Mouse (Mus musculus) heart, postnatal 0 days (tissue): ENCODE data around the gene Cdc73. TPM values are rescaled to one million over a fixed set of nuclear protein-coding genes. Genes with fewer than 3 reads are reported as not detected.
A peak's percentile ranks its signal among the peaks of the same experiment; 100 is the strongest.

ENCODE experiments used
- ATAC-seq: fragments of 200-750 bp; cut with Nextera tagmentation; 2 replicates; pipeline ENCODE4 v1.8.0; 2017; ENCODE audit warnings: low read depth, moderate number of reproducible peaks, moderate library complexity; ENCODE audit not compliant: insufficient read depth
- DNase-seq: peaks from one replicate; pipeline ENCODE4 v3.0.0-alpha.2; 2016; ENCODE audit warnings: low spot score
- H3K27ac ChIP-seq: fragments of 300-500 bp; sonication (generic); 2 replicates; pipeline ENCODE4 v1.5.1; 2014; ENCODE audit warnings: low read depth, mild to moderate bottlenecking
- H3K27me3 ChIP-seq: fragments of 300-500 bp; sonication (generic); 2 replicates; pipeline ENCODE4 v1.6.1; 2014; ENCODE audit warnings: low read length, mixed read lengths; ENCODE audit not compliant: control insufficient read depth, insufficient read depth
- H3K36me3 ChIP-seq: fragments of 300-500 bp; sonication (generic); replicated peaks from 2 replicates; pipeline ENCODE4 v1.6.1; 2014; ENCODE audit warnings: low read length, mixed read lengths; ENCODE audit not compliant: control insufficient read depth, insufficient read depth
- H3K4me1 ChIP-seq: fragments of 300-500 bp; sonication (generic); 2 replicates; pipeline ENCODE4 v1.6.1; 2014; ENCODE audit warnings: antibody characterized with exemption; ENCODE audit not compliant: control insufficient read depth, insufficient read depth
- H3K4me2 ChIP-seq: fragments of 300-500 bp; sonication (generic); 2 replicates; pipeline ENCODE4 v1.6.1; 2014; ENCODE audit warnings: low read depth, mild to moderate bottlenecking, low read length, moderate library complexity
- H3K4me3 ChIP-seq: fragments of 300-500 bp; sonication (generic); 2 replicates; pipeline ENCODE4 v1.5.1; 2014; ENCODE audit warnings: low read depth, low read length
- H3K9ac ChIP-seq: fragments of 300-500 bp; sonication (generic); replicated peaks from 2 replicates; pipeline ENCODE4 v1.6.1; 2014; ENCODE audit warnings: low read depth, low read length, mixed read lengths
- H3K9me3 ChIP-seq: fragments of 300-500 bp; sonication (generic); replicated peaks from 2 replicates; pipeline ENCODE4 v1.6.1; 2016; ENCODE audit warnings: low read length; ENCODE audit not compliant: control insufficient read depth
- CTCF ChIP-seq: IDR thresholded peaks from 2 replicates; pipeline ENCODE4 v1.5.1; 2016; ENCODE audit warnings: antibody characterized with exemption, control low read depth, low read depth
- EP300 ChIP-seq: IDR thresholded peaks from 2 replicates; pipeline ENCODE4 v1.6.1; 2016; ENCODE audit warnings: antibody characterized with exemption, low read depth
- WGBS: fragments of 180-500 bp; shearing (Covaris S2); extraction: QIAGEN DNeasy Blood & Tissue Kit; methylation state at CpG from one replicate; pipeline ENCODE4 v1.1.7; 2014; 5-methylcytosine and 5-hydroxymethylcytosine counted together
- polyA plus RNA-seq: library from polyadenylated mRNA; unstranded; fragments of >200 nt; fragmentation: Nextera tagmentation; extraction: Ambion mirVana; gene quantifications from 2 replicates; pipeline ENCODE4 v1.2.1, GENCODE M21; 2015
- total RNA-seq: library from RNA; depleted of rRNA; stranded (reverse); fragments of >200 nt; gene quantifications from 2 replicates; pipeline ENCODE4 v1.2.3, GENCODE M21; 2014; ENCODE audit warnings: low replicate concordance

Gene Cdc73
- total and polyA plus RNA-seq, 2 experiments from 2014 or later = 4.3 to 10.7 TPM

DNA sequence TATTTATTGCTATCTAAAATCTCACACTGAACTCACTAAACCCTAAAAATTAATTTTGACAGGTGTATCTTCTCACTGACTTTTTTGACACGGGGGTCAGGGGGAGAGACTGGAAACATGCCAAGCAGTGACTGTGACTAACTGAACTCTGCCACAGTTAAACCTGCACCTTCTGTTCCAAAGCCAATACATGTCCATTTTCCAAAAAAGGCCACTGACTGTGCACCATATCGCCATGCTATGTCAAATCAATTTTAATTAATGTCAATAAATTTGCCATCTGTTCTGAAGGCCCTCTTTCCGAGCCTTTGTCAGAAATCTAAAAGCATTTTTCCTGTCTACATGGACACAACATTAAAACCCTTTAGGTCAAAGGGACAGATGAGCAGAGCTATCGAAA lies 57.3 kb downstream of the Cdc73 start:
- ATAC-seq (no peak), DNase-seq (no peak)
- H3K4me2 ChIP-seq = no peak overlapping the region
- H3K36me3 ChIP-seq = peaks cover 6% of the 10 kb centered on the region; the same call in 1 of the 2 replicates
- 71% methylated on average over 4 of the region's 4 CpGs for WGBS
- H3K9ac ChIP-seq = no peak overlapping the region
- TF ChIP-seq CTCF = no peak
- TF ChIP-seq EP300 = no peak
- H3K9me3 ChIP-seq = no peaks in the 10 kb centered on the region
- H3K4me1 ChIP-seq = no peaks in the 10 kb centered on the region
- no peak overlapping the region for H3K27ac ChIP-seq
- no peak overlapping the region for H3K4me3 ChIP-seq
- no peaks in the 10 kb centered on the region for H3K27me3 ChIP-seq

DNA sequence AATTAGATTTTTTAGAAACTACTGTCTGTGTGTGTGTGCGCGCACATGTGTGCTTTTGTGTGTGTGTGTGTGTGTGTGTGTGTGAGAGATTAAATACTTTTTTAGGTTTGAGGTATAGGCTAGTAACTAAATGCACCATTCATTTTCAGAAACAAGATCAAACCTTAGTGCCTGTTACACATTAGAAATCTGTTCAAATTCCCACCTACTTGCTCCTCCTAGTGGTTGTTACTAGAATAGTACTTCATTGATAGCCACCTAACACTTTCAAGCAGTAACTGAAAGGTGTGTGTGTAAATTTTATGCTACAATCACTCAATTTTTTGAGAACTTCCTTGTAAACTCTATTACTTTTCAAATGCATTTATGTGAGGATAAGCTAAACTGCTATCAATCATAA lies 58.5 kb downstream of the Cdc73 start:
- H3K4me3 ChIP-seq = no peak overlapping the region
- ATAC-seq = no peak
- H3K9me3 ChIP-seq = no peaks in the 10 kb centered on the region

DNA sequence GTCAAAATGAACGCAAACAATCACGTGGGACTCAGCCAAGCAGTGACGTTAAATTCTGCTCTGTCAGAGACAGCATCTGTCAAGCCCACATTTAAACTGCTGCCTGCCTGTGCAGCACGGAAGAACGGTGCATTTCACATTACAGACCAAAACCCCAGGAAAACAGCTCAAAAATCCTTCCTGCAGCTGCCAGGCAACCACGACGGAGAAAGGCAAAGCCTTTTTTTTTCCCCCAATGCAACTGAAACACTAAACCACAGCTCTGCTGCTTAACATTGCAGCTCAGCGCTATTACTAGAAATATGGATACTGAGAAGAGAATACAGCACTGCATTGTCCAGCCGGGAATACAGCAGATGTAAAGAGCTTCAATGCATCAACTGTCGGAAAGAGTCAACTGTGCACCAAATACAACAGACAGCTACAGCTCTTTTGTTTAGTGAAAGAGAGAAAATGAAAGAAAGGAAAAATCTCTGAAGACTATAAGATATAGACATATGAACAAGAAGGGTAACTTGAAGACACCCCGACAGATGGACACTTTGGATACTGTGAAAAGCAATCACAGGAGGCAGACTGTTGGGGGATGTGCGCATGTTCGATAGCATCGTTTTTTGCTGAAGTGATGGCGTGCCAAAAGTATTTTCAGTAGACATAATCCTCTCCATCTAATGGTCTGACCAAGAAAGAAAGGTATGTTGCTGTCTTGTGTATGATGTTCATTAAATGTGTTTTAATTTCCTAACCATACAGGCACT lies 61.9 kb downstream of the Cdc73 start, which contains the start of gene B3galt2:
Gene B3galt2 (plus strand): TSS at position 15 of the 758 bp plus-strand sequence.
- H3K4me3 ChIP-seq = 0 out of 2 replicates have a peak within 1 kb of the TSS, but pooled peaks have one; percentile 1
- TF ChIP-seq EP300 = no peak
- no peak for TF ChIP-seq CTCF
- H3K9ac ChIP-seq = no peak within 1 kb of the TSS
- no peak within 1 kb of the TSS for H3K27ac ChIP-seq
- peak within 1 kb of the TSS; percentile 41; the same call in 1 of the 2 replicates for H3K4me2 ChIP-seq
- no peaks in the 10 kb centered on the region for H3K4me1 ChIP-seq
- WGBS = 59% methylated on average over 15 of the region's 15 CpGs
- H3K27me3 ChIP-seq = no peaks in the 10 kb centered on the region
- H3K36me3 ChIP-seq = no peaks in the 10 kb centered on the region
- DNase-seq (peak; percentile 28), ATAC-seq (no peak)
- no peaks in the 10 kb centered on the region for H3K9me3 ChIP-seq

More for the DNA sequence above, 58.5 kb downstream of the Cdc73 start:
- Histone ChIP-seq H3K36me3 (0 out of 2 replicates have a peak, but pooled peaks cover 6% of the 10 kb centered on the region), H3K27me3 (no peaks in the 10 kb centered on the region), H3K27ac (no peak overlapping the region), H3K4me1 (no peaks in the 10 kb centered on the region), H3K9ac (no peak overlapping the region), H3K4me2 (no peak overlapping the region)
- 93% methylated on average over 2 of the region's 2 CpGs for WGBS
- DNase-seq = peak; percentile 70
- TF ChIP-seq CTCF (peak; percentile 73), EP300 (no peak)

DNA sequence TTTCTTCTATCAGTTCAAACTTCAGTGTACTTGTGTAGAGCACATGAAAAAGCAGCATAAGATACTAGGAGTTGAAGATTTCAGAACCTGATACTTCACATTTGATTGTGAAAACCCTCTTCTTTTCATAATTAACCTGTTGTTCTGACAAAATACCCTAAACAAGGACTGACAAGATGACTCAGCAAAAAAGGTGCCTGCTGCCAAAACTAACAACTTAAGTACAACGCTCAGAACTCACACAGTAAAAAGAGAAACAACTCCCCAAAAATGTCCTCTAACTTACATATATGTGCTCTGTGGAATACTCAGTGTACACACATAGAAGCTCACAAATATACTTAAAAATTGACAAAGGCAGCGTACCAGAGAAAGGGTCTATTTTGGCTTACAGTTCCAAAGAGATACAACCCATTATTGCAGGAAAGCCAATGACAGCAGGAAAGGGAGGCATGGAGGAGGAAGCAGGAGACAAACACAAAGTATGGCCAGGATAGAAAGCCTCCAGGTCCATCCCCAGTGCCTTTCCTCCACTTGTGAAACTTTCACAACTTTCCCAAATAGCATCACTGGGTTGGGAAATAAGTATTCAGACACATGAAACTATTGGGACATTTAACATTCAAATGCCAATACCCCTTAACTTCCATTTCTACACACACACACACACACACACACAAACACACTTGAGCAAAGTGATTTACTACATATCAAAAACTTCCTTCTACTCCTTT lies 69.7 kb downstream of the Cdc73 start:
- 76% methylated on average over 2 of the region's 2 CpGs for WGBS
- no peak overlapping the region for H3K9ac ChIP-seq

DNA sequence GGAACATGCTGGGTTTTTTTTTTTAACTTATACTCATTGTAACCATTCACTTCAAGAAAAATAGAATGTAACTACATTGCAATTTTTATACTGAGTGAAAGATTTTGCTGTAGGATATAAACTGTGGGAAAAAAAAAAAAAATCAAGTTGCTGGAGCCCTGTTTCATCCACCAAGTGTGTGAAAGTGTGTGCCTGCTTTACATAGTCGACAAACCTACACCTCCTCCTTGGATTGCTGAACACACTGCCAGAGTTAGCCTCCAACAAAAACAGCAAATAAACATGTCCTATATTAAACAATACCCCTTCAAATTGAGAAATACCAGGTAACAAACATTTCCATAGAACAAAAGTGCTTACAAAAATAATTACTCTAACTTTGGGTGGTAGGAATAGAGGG lies 70.3 kb downstream of the Cdc73 start:
- TF ChIP-seq EP300 (no peak), CTCF (no peak)
- no peak for ATAC-seq
- WGBS = 85% methylated on average over 1 of the region's 1 CpGs

More for the DNA sequence above, 69.7 kb downstream of the Cdc73 start:
- ATAC-seq (no peak), DNase-seq (no peak)
- Histone ChIP-seq H3K9me3 (no peaks in the 10 kb centered on the region), H3K36me3 (no peaks in the 10 kb centered on the region), H3K27me3 (no peaks in the 10 kb centered on the region), H3K4me3 (no peak overlapping the region), H3K4me2 (no peak overlapping the region), H3K27ac (no peak overlapping the region), H3K4me1 (no peaks in the 10 kb centered on the region)
- no peak for TF ChIP-seq EP300
- no peak for TF ChIP-seq CTCF

More for the DNA sequence above, 70.3 kb downstream of the Cdc73 start:
- H3K4me2 ChIP-seq = no peak overlapping the region
- H3K4me1 ChIP-seq = no peaks in the 10 kb centered on the region
- no peak overlapping the region for H3K27ac ChIP-seq
- no peak for DNase-seq
- no peak overlapping the region for H3K4me3 ChIP-seq
- H3K27me3 ChIP-seq = no peaks in the 10 kb centered on the region
- no peaks in the 10 kb centered on the region for H3K9me3 ChIP-seq
- H3K36me3 ChIP-seq = 0 out of 2 replicates have a peak, but pooled peaks cover under 1% of the 10 kb centered on the region
- no peak overlapping the region for H3K9ac ChIP-seq
